Mouse (Mus musculus) embryonic stem cell, embryonic (primary cell): ENCODE data around the gene Anapc13.

Source experiments
- CTCF ChIA-PET, 4 experiments: fragments of 300-600 bp in 2 of 4; fragments of 350-600 bp in 2 of 4; sonication (Branson Sonifier 250); formaldehyde crosslinking; loops; one replicate each; lab custom pipeline; 2022; ENCODE audit warnings: inconsistent platforms in 2 of 4; lab: Charles Lee
- POLR2A ChIA-PET, 4 experiments: fragments of 300-600 bp in 2 of 4; fragments of 350-600 bp in 2 of 4; sonication (Branson Sonifier 250); formaldehyde crosslinking; loops; one replicate each; lab custom pipeline; 2022; ENCODE audit warnings: antibody characterized with exemption in 4 of 4, inconsistent platforms in 1 of 4; lab: Charles Lee

The Anapc13 gene

GRCm38 (mm10) chr9:102643486-102644101 is 17.5 kb downstream of the Anapc13 start:
- ChIA-PET CTCF (interaction anchor here in 3 of 4 experiments (0.6 to 2.2 kb wide), 5 partner anchors 11 to 587 kb away, joined by 3 to 6 read pairs (median 4); no protein-coding TSS in a partner anchor), POLR2A (interaction anchor here in 3 of 4 experiments (0.7 to 2.0 kb wide), 15 partner anchors 10 to 139 kb away, joined by 3 to 11 read pairs (median 4); partner anchors contain the start of genes Anapc13 (in 2 of the 3), Cep63 (in 2 of the 3) and Amotl2 (in 1 of the 3))

- ChIA-PET CTCF (no interaction called here), POLR2A (interaction anchor here in 2 of 4 experiments (0.9 to 1.5 kb wide), 3 partner anchors 8 to 69 kb away, joined by 3 to 4 read pairs (median 4); no protein-coding TSS in a partner anchor)
Observed at GRCm38 (mm10) chr9:102645119-102645695, 19.1 kb downstream of the Anapc13 start.

- ChIA-PET CTCF (no interaction called here), POLR2A (interaction anchor here in 1 of 4 experiments (0.7 kb wide), 1 partner anchor 43 kb away, joined by 3 read pairs; no protein-coding TSS in a partner anchor)
Observed at GRCm38 (mm10) chr9:102647010-102647409, 20.9 kb downstream of the Anapc13 start.

GRCm38 (mm10) chr9:102649917-102650527 is 23.9 kb downstream of the Anapc13 start:
- CTCF ChIA-PET = no interaction called here
- POLR2A ChIA-PET = interaction anchor here in 2 of 4 experiments (0.9 to 1.3 kb wide), 6 partner anchors 13 to 73 kb away, joined by 3 to 4 read pairs (median 3); no protein-coding TSS in a partner anchor

- CTCF ChIA-PET = interaction anchor here in 1 of 4 experiments (0.5 kb wide), 1 partner anchor 18 kb away, joined by 4 read pairs; no protein-coding TSS in a partner anchor
Observed at GRCm38 (mm10) chr9:102650637-102651036, 24.5 kb downstream of the Anapc13 start.

GRCm38 (mm10) chr9:102651199-102651720 is 25.2 kb downstream of the Anapc13 start:
- ChIA-PET CTCF (interaction anchor here in 3 of 4 experiments (0.5 to 1.7 kb wide), 3 partner anchors 15 to 396 kb away, joined by 3 to 7 read pairs (median 4); no protein-coding TSS in a partner anchor), POLR2A (interaction anchor here in 2 of 4 experiments (0.7 kb wide), 3 partner anchors 14 to 179 kb away, joined by 3 to 5 read pairs (median 5); no protein-coding TSS in a partner anchor)

More at GRCm38 (mm10) chr9:102650637-102651036, 24.5 kb downstream of the Anapc13 start:
- POLR2A ChIA-PET = interaction anchor here in 1 of 4 experiments (0.7 kb wide), 1 partner anchor 14 kb away, joined by 5 read pairs; no protein-coding TSS in a partner anchor

GRCm38 (mm10) chr9:102656355-102657095 is 30.4 kb downstream of the Anapc13 start:
- POLR2A ChIA-PET = interaction anchor here in 2 of 4 experiments (0.9 to 1.4 kb wide), 3 partner anchors 36 to 106 kb away, joined by 3 to 4 read pairs (median 4); no protein-coding TSS in a partner anchor
- CTCF ChIA-PET = no interaction called here

GRCm38 (mm10) chr9:102668115-102668514 is 42.0 kb downstream of the Anapc13 start:
- CTCF ChIA-PET = interaction anchor here (0.6 to 1.5 kb wide), 6 partner anchors 31 to 119 kb away, joined by 3 to 6 read pairs (median 4); no protein-coding TSS in a partner anchor
- POLR2A ChIA-PET = interaction anchor here in 3 of 4 experiments (0.8 to 3.7 kb wide), 25 partner anchors 14 to 115 kb away, joined by 3 to 53 read pairs (median 4); partner anchors contain the start of gene Cep63 (in 1 of the 3)

GRCm38 (mm10) chr9:102668906-102669305 is 42.8 kb downstream of the Anapc13 start:
- CTCF ChIA-PET = interaction anchor here (1.2 to 1.5 kb wide), 5 partner anchors 32 to 111 kb away, joined by 3 to 6 read pairs (median 3); no protein-coding TSS in a partner anchor
- POLR2A ChIA-PET = interaction anchor here in 3 of 4 experiments (0.8 to 3.7 kb wide), 19 partner anchors 14 to 107 kb away, joined by 3 to 53 read pairs (median 5); no protein-coding TSS in a partner anchor

GRCm38 (mm10) chr9:102673381-102673780 is 47.3 kb downstream of the Anapc13 start:
- POLR2A ChIA-PET = interaction anchor here in 2 of 4 experiments (0.6 to 4.7 kb wide), 4 partner anchors 16 to 43 kb away, joined by 3 to 35 read pairs (median 5); partner anchors contain the start of gene Amotl2 (in 1 of the 2)

GRCm38 (mm10) chr9:102675922-102676321 is 49.8 kb downstream of the Anapc13 start:
- POLR2A ChIA-PET = interaction anchor here in 3 of 4 experiments (0.5 to 4.7 kb wide), 8 partner anchors 12 to 104 kb away, joined by 3 to 35 read pairs (median 4); no protein-coding TSS in a partner anchor
- CTCF ChIA-PET = no interaction called here

More at GRCm38 (mm10) chr9:102673381-102673780, 47.3 kb downstream of the Anapc13 start:
- CTCF ChIA-PET = interaction anchor here in 2 of 4 experiments (0.7 to 1.0 kb wide), 2 partner anchors 37 to 193 kb away, joined by 3 to 9 read pairs; no protein-coding TSS in a partner anchor

GRCm38 (mm10) chr9:102681470-102681869 is 55.4 kb downstream of the Anapc13 start:
- ChIA-PET CTCF (interaction anchor here in 3 of 4 experiments (0.5 to 1.3 kb wide), 4 partner anchors 34 to 49 kb away, joined by 3 read pairs; no protein-coding TSS in a partner anchor), POLR2A (interaction anchor here in 3 of 4 experiments (0.6 to 1.7 kb wide), 14 partner anchors 9 to 1274 kb away, joined by 3 to 10 read pairs (median 3); no protein-coding TSS in a partner anchor)
